Mouse (Mus musculus) limb, embryonic 14.5 days (tissue): ENCODE measurements around the gene Prepl. TPM values are rescaled to one million over a fixed set of nuclear protein-coding genes. Genes with fewer than 3 reads are reported as not detected.

Experiments used
- ATAC-seq: fragments of 200-750 bp; cut with Nextera tagmentation; 2 replicates; pipeline ENCODE4 v1.8.0; 2017; ENCODE audit warnings: low read depth, moderate number of reproducible peaks, moderate TSS enrichment; ENCODE audit not compliant: low FRiP score
- DNase-seq: peaks from one replicate; pipeline ENCODE4 v3.0.0-alpha.2; 2015; ENCODE audit warnings: low spot score
- H3K27ac ChIP-seq: fragments of 300-500 bp; sonication (generic); replicated peaks from 2 replicates; pipeline ENCODE4 v1.5.1; 2014; ENCODE audit warnings: low read depth, mild to moderate bottlenecking, low read length, moderate library complexity, mixed read lengths
- H3K27me3 ChIP-seq: fragments of 300-500 bp; sonication (generic); 2 replicates; pipeline ENCODE4 v1.6.1; 2014; ENCODE audit warnings: low read length, mixed read lengths; ENCODE audit not compliant: control insufficient read depth, insufficient read depth
- H3K36me3 ChIP-seq: fragments of 300-500 bp; sonication (generic); 2 replicates; pipeline ENCODE4 v1.6.1; 2014; ENCODE audit warnings: mild to moderate bottlenecking, low read length, moderate library complexity, mixed read lengths; ENCODE audit not compliant: control insufficient read depth, insufficient read depth
- H3K4me1 ChIP-seq: fragments of 300-500 bp; sonication (generic); 2 replicates; pipeline ENCODE4 v1.6.1; 2014; ENCODE audit warnings: antibody characterized with exemption, low read length, mixed read lengths; ENCODE audit not compliant: control insufficient read depth, insufficient read depth
- H3K4me2 ChIP-seq: fragments of 300-500 bp; sonication (generic); replicated peaks from 2 replicates; pipeline ENCODE4 v1.6.1; 2014; ENCODE audit warnings: low read depth, mild to moderate bottlenecking, low read length, moderate library complexity; ENCODE audit not compliant: severe bottlenecking
- H3K4me3 ChIP-seq: fragments of 300-500 bp; sonication (generic); replicated peaks from 2 replicates; pipeline ENCODE4 v1.5.1; 2014; ENCODE audit warnings: low read length
- H3K9ac ChIP-seq: fragments of 300-500 bp; sonication (generic); 2 replicates; pipeline ENCODE4 v1.6.1; 2014; ENCODE audit warnings: mild to moderate bottlenecking, low read depth, low read length, moderate library complexity; ENCODE audit not compliant: severe bottlenecking
- H3K9me3 ChIP-seq: fragments of 300-500 bp; sonication (generic); 2 replicates; pipeline ENCODE4 v1.6.1; 2016; ENCODE audit warnings: low read length; ENCODE audit not compliant: control insufficient read depth
- POLR2A ChIP-seq: fragments of 200-500 bp; IDR thresholded peaks from 2 replicates; pipeline ENCODE4 v1.8.0; 2012; ENCODE audit warnings: inconsistent platforms, mild to moderate bottlenecking, moderate library complexity, borderline replicate concordance; ENCODE audit not compliant: insufficient read depth, insufficient read length; ENCODE audit errors: extremely low read depth
- WGBS: fragments of 180-500 bp; shearing (Covaris S2); extraction: QIAGEN DNeasy Blood & Tissue Kit; methylation state at CpG from one replicate; pipeline ENCODE4 v1.1.7; 2014; 5-methylcytosine and 5-hydroxymethylcytosine counted together
- polyA plus RNA-seq, 2 experiments: library from polyadenylated mRNA; depleted of rRNA in 1 of 2; stranded (reverse) in 1 of 2; unstranded in 1 of 2; fragments of >200 nt; fragmentation: Nextera tagmentation in 1 of 2; extraction: Ambion mirVana in 1 of 2; gene quantifications; 2 replicates each; pipeline versions ENCODE4 v1.2.1 to v1.2.3; 2012 to 2014

Prepl gene
- polyA plus RNA-seq, 2 experiments = 34.8 to 42.4 TPM

DNA sequence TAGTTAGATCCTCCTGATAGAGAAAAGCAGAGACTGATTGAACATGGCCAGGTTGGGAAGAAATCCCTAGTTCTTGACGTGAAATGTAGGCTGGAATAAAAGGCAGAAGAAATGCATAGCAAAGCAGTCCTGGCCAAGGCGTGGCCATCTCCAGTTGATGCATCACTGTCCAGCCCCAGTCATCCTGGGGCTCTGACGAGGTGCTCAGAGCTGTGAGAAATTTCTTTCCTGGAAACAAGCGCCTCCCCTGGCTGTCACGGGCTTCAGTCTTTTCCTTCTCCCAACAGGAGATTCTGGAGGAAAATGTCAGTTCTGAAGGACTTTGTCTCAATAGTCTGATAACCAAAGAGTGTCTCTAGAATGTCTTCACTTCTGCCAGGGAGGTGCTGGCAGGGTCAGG, 59.4 kb downstream of the Prepl start:
- ATAC-seq (no peak), DNase-seq (no peak)
- no peaks in the 10 kb centered on the region for H3K9me3 ChIP-seq
- H3K4me2 ChIP-seq = no peak overlapping the region
- no peak for TF ChIP-seq POLR2A
- H3K27ac ChIP-seq = no peak overlapping the region
- no peak overlapping the region for H3K9ac ChIP-seq
- no peaks in the 10 kb centered on the region for H3K36me3 ChIP-seq
- no peaks in the 10 kb centered on the region for H3K4me1 ChIP-seq
- 75% methylated on average over 5 of the region's 5 CpGs for WGBS
- H3K4me3 ChIP-seq = no peak overlapping the region
- no peaks in the 10 kb centered on the region for H3K27me3 ChIP-seq

DNA sequence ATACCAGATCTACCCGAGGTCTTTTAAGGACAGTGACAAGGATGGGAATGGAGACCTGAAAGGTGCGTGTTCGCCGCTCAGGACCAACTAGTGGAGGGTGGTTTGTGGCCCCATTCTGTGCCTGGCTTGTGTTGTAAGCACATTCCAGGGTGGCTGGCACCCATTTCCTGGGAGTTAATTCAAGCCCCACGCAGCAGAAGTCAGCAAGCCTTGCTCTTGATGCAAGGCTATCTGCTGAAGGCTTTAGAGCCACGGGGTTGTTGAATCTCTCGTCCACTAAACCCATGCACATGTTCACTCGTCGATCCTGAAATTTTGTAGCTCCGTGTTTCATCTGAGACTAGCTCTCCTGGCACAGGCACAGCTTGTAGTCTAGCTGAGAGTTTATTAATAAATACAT, 61.2 kb downstream of the Prepl start:
- no peak for TF ChIP-seq POLR2A
- no peak overlapping the region for H3K4me2 ChIP-seq
- no peak overlapping the region for H3K9ac ChIP-seq
- H3K9me3 ChIP-seq = no peaks in the 10 kb centered on the region
- ATAC-seq = no peak
- no peak overlapping the region for H3K4me3 ChIP-seq
- H3K36me3 ChIP-seq = no peaks in the 10 kb centered on the region
- 92% methylated on average over 10 of the region's 10 CpGs for WGBS
- no peak for DNase-seq
- no peak overlapping the region for H3K27ac ChIP-seq
- no peaks in the 10 kb centered on the region for H3K27me3 ChIP-seq
- no peaks in the 10 kb centered on the region for H3K4me1 ChIP-seq

DNA sequence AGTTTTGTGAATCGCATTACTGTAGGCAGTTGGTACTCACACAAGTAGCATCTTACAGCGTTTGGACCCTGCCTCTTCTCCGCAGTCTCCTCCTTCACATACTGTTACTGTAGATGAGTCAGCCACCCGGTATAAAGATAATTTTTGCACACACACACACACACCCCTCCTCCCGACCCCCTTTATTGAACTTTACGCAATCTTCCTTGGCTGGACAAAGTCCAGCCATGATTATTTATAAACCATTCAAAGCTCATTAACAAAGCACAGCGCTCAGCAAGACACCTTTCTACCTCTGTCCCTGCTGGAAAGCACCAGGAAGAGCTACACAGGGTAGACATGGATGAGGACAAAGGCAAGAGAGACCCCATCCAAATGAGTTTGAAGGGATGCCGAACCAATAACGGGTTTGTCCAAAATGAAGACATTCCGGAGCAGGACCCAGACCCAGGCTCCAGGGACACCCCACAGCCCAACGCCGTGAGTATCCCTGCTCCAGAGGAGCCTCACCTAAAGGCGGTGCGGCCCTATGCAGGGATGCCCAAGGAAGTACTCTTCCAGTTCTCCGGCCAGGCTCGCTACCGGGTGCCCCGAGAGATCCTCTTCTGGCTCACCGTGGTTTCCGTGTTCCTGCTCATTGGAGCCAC, 61.8 kb downstream of the Prepl start, which contains the start of gene Slc3a1:
TSS of gene Slc3a1 (plus strand) at position 284 of the 647 bp plus-strand sequence.
- no peak within 1 kb of the TSS for H3K27ac ChIP-seq

DNA sequence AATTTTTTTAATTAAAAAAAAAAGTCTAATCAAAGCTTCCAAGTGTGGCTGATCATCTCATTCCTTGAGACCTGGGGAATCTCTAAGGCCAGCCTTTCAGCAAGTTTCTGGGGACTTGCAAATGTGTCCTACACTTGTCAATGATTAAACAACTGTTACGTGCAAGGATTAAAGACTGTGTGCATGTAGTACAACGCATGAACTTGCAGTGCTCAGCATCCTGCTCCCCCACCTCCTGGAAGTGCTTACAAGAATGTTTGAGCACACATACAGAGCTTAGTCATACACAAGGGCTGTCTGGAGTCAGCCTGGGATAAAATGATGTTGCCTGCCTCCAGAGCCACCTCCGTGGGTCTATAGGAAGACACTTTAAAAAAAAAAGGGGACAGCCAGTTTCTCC, 62.8 kb downstream of the Prepl start:
- H3K4me2 ChIP-seq = no peak overlapping the region

More for the DNA sequence above, 61.8 kb downstream of the Prepl start, which contains the start of gene Slc3a1:
- no peaks in the 10 kb centered on the region for H3K4me1 ChIP-seq
- no peak for DNase-seq
- no peaks in the 10 kb centered on the region for H3K27me3 ChIP-seq
- no peak within 1 kb of the TSS for H3K9ac ChIP-seq
- WGBS = 91% methylated on average over 20 of the region's 20 CpGs
- H3K9me3 ChIP-seq = no peaks in the 10 kb centered on the region
- ATAC-seq = no peak
- no peak for TF ChIP-seq POLR2A
- no peaks in the 10 kb centered on the region for H3K36me3 ChIP-seq
- no peak within 1 kb of the TSS for H3K4me2 ChIP-seq
- no peak within 1 kb of the TSS for H3K4me3 ChIP-seq

DNA sequence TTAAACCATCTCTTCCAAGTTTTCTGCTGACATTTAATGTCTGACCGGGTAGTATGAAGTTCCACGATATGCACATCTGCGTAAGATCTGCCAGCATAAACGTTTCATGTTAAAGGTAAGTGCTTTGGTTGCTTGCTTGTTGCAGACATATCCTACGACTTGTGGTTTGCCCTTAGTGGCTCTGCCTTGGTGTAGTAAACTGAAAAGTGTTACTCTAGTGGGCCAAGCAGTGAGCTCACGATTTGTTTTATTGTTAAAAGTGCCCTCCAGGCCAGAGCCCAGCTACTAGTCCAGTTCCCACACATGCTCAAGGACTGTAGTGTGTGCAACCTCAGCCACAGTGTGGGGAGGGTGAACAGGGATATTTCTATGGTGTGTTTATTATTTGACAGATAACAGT, 63.6 kb downstream of the Prepl start:
- H3K9me3 ChIP-seq = no peaks in the 10 kb centered on the region
- DNase-seq (no peak), ATAC-seq (no peak)
- H3K36me3 ChIP-seq = no peaks in the 10 kb centered on the region
- no peaks in the 10 kb centered on the region for H3K27me3 ChIP-seq
- TF ChIP-seq POLR2A = no peak
- H3K4me1 ChIP-seq = no peaks in the 10 kb centered on the region
- H3K9ac ChIP-seq = no peak overlapping the region
- no peak overlapping the region for H3K4me3 ChIP-seq
- H3K27ac ChIP-seq = no peak overlapping the region
- H3K4me2 ChIP-seq = no peak overlapping the region
- 90% methylated on average over 6 of the region's 6 CpGs for WGBS

More for the DNA sequence above, 62.8 kb downstream of the Prepl start:
- Histone ChIP-seq H3K27ac (no peak overlapping the region), H3K9me3 (no peaks in the 10 kb centered on the region), H3K9ac (no peak overlapping the region), H3K36me3 (no peaks in the 10 kb centered on the region), H3K27me3 (no peaks in the 10 kb centered on the region), H3K4me1 (no peaks in the 10 kb centered on the region), H3K4me3 (no peak overlapping the region)
- TF ChIP-seq POLR2A = no peak
- ATAC-seq (no peak), DNase-seq (no peak)
- WGBS = 85% methylated on average over 3 of the region's 3 CpGs
